Mouse (Mus musculus): ENCODE measurements around the gene Gm45808. TPM values are rescaled to one million over a fixed set of nuclear protein-coding genes. Genes with fewer than 3 reads are reported as not detected.
"Not testable (repeated sequence)": the region's sequence is repeated elsewhere in the genome, so short reads cannot be mapped to it uniquely, and the experiment has no call there.

Gm45808 gene
- polyA plus RNA-seq, 1 experiment from 2014 or later = not detected

DNA sequence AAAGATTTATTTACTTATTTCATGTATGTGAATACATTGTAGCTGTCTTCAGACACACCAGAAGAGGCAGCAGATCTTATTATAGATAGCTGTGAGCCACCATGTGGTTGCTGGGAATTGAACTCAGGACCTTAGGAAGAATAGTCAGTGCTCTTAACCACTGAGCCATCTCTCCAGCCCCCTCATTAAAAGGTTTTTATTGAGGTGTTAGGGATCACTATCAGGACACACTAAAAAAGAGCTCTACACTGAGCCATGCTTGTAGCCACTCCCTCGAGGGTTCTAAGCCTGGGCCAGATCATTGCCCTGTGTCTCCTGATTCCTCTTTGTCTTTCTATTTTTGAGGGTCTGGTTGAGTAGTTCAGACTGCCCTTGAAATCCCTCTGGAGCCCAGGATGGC is 10.2 kb downstream of the Gm45808 start:
- DNase-seq (ENCODE audit: low spot score) = no peak

DNA sequence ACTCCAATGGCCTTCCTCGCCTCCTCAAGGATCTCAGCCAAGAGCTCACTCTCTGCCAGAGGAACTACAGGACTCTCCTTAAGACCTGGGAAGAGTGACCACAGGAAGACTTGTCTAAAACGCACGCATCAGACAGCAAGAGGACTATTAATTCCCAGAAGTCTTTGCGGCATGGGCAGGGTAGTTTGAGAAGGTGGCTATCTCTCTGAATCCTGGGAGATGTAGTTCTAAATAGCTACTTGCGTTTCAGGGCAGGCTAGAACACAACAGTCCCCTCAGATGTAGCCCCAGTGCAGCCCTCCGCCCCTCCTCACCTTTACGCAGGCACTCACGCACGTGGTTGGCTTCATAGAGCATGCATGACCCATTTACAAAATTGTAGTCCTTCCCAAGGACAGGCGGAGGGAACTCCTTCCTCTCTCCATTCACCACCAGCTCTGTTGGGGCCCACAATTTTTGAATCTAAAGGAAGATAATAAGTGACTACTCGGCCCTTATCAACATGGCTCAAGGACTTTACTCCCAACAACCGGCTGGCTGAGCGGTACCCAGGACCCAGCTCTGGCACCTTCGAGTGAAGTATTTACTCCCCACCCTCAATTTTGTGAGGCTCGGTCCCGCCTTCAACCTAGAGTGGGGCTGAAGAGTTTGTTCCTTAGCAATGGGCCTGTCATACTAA is 11.2 kb downstream of the Gm45808 start:
- DNase-seq (ENCODE audit: low spot score) = no peak

DNA sequence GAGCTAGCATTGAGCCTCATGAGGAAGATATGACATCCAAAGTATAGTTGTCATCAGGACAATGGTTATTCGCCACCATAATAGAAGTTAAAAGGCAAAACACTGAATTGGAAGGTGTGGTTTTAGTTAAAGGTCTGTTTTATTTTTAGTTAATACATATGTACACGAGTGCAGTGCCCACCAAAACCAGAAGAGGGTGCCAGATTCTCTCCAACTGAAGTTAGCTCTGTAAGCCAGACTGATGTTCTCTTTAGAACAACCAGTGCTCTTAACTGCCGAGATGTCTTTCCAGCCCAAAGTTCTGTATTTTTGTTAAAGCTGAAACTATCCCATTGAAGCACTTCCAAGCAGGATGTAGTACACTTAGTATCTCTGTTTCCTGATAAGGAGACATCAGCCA is 15.7 kb downstream of the Gm45808 start:
- DNase-seq (ENCODE audit: low spot score) = peak; percentile 77

DNA sequence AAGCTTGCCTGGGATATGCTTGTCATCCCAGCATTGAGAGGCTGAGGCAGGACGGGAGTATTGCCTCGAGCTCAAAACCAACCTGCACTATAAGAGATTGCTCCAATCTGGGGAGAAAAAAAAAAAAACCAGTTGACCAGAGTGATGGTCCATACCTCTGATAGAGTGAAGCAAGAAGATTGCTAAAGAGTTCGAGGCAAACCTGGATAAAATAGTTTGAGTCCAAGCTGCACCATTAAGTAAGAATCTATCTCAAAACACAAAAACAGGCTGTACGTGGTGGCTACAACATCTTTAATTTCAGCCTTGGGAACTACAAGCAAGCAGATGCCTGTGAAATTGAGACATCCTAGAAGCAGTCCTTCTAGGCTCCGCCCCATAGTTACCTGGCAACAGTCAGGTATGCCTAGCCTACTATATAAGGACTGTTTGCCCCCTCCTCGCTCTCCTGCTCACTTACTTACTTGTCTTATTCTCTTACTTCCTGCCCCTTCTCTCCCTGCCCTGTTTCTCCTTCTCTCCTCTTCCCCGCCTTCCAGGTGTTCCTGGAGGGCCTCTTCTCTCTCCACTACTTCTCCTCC is 19.4 kb downstream of the Gm45808 start:
- no peak for DNase-seq (ENCODE audit: low spot score)

DNA sequence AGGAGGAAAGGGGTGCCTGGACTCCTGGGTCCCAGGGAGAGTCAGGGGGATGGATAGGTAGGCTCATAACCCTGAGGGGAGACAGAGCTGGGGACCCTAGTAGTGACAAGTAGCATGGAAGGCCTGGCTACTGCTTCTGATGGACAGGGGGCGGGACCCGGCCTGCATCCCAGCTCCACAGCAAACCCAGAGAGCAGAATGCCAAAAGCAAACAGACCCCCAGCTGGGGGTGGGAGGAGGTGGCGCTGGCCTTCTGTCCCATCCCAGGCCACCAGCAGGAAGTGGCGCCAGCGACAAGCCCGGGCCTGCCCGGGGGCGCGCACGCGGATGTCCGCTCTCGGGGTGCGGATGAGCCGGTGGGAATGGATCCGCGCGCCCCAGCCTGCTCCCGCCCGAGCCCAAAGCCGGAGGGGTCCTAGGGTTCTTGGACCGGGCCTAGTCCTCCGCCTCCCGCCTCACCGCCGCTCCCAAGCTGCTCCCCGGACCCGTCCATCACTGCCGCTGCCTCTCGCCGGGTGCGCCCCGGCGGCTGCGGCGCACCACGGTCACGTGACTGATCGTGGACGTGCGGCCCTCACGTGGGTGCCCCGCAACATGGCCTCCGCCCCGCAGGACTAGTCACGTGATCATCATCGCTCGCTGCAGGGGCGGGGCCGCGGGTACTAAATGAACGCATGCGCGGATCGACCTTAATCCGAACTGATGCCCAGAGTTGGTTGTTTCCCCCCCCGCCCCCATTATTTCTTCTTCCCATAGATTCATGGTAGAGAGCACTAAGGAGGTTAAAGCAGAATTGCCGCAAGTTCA is 20.1 kb downstream of the Gm45808 start, which contains the start of gene Bax:
Gene Bax, minus strand, starts transcription at position 616 of the 807 bp plus-strand sequence.
- peak; percentile 95 for DNase-seq (ENCODE audit: low spot score)

DNA sequence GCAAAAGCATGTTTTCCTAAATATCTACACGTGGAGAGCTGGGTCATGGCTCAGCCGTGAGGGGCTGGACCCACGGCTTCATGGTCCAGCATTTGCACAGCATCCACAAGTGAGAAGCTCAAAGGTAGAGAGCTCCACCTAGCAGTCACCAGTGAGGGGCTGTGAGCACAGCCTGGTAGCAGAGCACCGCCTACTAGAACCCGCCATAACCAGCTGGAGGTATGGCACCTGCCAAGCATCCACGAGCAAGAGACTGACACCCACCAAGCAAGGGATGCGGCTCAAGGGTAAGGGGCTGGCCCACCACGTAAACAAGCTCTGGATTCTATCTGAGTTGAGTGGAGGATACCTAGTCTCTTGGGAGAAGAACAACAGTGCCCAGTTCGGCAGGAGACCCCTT is 21.1 kb downstream of the Gm45808 start:
- DNase-seq (ENCODE audit: low spot score) = no peak

DNA sequence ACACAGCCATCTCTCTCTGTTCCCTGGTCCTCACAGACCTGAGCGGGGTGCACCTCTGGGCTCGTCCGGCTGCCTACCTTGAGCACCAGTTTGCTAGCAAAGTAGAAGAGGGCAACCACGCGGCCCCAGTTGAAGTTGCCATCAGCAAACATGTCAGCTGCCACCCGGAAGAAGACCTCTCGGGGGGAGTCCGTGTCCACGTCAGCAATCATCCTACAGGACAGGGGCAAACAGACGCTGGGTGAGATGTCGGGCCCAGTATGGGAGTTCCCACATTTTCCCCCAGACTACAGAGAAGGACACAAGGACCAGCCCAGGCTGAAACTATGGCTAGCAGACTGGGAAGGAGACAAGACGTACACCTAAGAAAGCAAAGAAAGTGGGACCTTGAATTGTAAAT is 21.5 kb downstream of the Gm45808 start:
- no peak for DNase-seq (ENCODE audit: low spot score)

DNA sequence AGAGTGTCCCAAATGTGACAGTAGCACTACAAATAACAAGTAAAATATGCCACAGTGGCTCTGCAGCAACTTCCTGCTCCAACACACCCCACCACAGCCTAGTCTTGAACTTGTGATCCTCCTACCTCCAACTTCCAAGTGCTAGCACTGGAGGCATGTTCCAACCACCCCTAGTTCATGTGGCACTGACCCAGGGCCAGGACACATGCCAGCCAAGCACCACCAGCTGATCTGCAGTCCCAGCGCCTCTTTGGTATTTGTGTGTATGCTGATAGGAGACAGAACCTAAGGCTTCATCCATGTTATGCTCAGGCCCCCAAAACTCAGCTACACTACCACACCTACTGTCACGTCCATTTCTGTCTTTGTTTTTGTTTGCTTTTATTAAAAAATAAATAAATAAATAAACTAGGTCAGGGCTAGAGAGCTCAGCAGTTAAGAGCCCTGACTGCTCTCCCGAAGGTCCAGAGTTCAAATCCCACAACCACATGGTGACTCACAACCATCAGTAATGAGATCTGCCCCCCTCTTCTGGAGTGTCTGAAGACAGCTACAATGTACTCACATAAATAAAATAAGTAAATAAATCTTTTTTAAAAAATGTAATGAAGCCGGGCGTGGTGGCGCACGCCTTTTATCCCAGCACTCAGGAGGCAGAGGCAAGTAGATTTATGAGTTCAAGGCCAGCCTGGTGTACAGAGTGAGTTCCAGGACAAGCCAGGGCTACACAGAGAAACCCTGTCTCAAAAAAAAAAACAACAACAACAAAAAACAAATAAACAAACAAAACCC is 22.4 kb downstream of the Gm45808 start:
- DNase-seq (ENCODE audit: low spot score) = no peak

DNA sequence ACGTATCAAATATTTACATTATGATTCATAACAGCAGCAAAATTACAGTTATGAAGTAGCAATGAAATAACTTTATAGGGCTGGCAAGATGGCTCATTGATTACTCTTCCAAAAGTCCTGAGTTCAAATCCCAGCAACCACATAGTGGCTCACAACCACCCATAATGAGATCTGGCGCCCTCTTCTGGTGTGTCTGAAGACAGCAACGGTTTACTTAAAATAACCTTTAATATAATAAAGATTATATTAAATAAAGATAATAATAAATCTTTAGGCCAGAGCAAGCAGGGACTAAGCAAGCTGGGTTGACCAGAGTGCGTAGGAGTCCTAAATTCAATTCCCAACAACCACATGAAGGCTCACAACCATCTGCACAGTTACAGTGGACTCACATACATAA is 23.7 kb downstream of the Gm45808 start:
- DNase-seq (ENCODE audit: low spot score) = not testable (repeated sequence)

DNA sequence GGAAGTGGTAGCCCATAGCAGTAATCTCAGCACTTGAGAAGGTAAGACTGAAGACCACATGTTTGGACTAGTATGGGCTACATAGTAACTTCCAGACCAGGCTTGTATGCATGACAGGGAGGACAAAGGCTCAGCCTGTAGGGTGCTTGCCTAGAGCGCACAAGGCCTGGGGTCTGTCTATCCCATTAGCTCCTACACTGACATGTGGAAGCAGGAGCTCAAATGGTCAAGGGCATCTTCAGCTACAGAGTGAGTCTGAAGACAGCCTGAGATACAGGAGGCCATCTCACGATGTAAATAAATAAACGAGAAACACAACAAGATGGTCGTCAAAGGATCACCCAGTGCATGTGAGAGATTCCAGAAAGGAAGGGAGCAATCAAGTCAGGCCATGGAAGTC is 24.3 kb downstream of the Gm45808 start:
- no peak for DNase-seq (ENCODE audit: low spot score)

DNA sequence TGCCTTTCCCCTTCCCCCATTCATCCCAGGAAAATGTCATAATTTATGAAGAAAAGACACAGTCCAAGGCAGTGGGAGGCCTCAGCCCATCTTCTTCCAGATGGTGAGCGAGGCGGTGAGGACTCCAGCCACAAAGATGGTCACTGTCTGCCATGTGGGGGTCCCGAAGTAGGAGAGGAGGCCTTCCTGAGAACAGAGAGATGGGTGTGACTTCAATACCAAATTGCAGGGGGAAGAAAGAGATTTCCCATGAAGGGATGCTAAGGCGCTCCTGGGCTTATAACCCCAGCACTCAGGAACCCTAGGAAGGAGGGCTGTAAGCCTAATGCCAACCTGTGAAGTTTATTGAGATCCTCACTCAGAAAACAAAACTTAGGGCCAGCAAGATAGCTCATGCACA is 24.8 kb downstream of the Gm45808 start:
- DNase-seq (ENCODE audit: low spot score) = no peak

DNA sequence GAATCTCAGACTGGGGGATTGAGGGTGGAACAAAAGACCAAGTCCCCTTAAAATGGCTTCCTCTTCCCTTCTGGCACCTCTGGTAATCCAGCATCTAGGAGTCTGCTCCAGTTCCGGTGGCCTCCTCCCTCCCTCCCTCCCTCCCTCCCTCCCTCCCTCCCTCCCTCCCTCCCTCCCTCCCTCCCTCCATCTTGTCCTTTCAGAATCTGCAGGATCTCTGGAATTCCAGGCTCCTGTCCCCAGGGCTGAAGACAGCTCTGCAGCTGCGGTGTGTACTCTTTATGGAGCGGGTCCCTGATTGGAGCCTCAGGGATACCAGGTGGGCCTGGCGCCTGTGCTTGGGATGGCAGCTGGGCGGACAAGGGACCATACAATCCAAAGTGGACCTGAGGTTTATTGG is 25.3 kb downstream of the Gm45808 start:
- DNase-seq (ENCODE audit: low spot score) = no peak

DNA sequence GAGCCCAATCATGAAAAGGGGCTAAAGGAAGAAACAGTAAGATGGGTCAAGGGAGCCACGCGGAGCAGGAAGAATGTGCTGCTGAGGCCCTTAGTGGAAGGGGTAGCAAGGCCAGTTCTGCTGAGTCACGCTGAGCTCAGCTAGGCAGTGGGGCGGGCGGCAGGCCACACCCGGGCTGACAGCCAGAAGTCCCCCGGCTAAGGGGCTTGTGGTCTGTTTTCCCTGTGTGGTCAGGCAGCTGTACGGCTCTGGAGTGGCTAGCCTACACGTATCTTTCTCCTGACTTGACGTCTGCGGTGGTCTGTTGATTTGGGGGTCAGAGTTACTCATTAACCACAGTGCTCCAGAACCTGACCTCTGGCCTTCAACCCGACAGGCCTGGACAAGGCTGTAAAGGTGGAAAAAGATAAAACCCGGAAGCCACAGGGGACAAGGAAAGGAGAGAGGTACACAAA is 25.7 kb downstream of the Gm45808 start:
- no peak for DNase-seq (ENCODE audit: low spot score)

DNA sequence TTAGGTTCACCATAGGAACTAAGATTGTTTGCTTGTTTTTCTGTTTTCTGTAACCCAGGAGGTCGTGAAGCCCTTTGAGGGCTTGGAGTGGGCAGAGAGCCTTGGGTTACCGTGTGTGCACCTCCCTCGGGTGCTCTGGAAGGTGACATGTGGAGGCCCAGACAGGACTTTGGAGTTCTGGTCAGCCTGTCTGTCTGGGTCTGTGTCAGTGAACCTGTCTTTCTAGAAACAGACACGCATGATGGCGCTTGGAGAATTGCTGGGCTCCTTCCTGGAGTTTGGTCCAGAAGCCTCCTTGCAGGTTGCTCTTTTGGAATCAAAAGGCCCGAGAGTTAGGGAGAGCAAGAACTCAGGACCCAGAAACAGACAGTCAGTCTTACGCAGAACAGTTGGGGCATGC is 26.2 kb downstream of the Gm45808 start:
- DNase-seq (ENCODE audit: low spot score) = no peak

DNA sequence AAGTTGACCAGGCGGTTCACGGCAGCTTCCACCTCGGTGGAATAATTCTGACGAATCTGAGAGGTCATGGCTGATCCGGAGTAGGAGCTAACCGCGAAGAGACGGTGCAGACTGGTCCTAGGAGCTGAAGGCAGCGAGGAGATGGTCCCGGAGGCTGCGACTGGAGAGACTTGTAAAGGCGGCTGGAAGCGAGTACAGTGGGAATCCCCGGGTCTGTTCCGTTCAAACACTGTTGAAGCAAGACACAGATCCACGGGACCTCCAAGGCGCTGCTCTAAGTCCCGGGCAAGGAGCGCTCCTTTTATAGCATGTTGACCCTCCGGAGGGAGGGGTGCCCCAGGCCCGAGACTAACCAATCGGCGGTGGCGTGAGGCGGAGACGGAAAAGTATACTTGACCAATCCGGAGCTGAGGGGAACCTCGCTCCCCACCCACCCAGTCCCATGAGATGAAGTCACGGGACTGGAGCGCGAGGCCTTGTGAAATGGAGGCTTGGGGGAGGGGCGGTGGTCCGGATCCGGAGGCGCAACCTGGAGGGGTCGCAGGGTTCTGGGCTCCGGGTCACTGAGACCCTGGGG is 27.0 kb downstream of the Gm45808 start, which contains the start of gene Ftl1:
Gene Ftl1, minus strand, starts transcription at position 321 of the 577 bp plus-strand sequence.
- peak; percentile 99 for DNase-seq (ENCODE audit: low spot score)

DNA sequence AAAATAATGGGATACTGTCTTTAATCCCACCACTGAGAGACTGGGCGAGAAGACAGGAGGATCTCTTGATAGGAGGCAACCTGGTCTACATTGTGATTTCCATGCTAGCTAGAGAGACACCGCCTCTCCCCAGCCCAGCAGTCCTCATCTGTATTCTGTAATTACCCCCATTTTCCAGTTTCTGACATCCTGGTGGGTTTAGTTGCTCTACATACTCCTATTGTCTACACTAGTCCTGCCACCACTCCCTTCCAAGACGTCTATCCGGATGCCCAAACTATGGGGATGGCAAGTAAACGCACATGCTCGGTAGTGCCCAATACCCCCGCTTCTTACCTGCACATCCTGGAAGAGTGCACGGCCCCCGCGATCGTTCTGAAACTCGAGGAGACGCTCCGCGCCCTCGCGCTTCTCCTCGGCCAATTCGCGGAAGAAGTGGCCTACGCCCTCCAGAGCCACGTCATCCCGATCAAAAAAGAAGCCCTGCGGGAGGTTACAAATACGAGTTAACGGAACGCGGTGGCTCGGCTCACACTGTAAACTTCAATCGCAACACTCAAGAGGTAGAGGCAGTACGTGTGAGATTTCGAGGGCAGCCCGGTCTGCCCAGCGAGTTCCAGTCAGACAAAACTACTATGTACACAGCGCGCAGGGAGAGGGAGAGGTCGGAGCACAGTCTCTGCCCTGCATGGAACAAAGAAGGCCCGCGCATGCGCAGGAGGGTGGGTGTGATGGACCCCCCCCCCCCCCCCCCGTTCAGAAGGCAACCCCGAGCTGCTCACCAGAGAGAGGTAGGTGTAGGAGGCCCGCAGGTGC is 27.7 kb downstream of the Gm45808 start:
- peak; percentile 89 for DNase-seq (ENCODE audit: low spot score)

DNA sequence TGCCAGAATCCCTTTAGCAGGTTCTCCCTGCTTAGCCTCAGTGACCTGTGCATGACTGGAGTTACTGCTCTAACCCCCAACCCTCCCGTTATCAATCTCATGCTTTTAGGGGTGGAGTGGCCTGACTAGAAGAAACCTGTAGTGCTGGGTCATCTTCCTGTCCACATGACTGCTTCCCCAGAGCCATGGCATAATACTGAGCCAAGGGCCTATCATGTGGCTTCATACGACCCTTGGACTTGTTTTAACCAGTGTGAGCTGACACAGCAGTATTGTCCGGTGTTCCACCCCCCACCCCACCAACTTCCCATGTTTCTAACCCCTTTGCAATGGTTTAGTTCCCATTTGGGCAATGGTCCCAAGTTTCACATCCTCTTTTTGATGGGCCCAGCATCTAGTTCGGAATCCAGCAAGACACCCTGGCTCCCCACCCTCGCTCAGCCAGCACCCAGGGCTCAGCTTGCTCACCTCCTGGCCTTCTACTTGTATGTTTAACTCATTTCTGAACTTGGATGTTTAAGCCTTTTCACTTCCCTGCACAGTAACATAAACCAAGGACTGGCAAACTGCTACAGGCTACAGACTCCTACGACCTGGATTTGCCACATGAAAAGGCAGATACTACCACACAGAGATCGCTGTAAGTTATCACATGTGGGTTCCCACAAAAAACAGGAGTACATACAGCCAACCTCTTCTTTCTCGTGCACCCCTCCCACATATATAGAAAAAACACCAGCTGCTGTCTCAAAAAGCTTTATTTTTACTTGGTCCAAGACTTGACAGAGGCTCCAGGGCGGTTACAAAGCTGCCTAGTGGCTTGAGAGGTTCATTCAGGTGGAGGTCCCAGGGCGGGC is 29.2 kb downstream of the Gm45808 start:
- DNase-seq (ENCODE audit: low spot score) = no peak

DNA sequence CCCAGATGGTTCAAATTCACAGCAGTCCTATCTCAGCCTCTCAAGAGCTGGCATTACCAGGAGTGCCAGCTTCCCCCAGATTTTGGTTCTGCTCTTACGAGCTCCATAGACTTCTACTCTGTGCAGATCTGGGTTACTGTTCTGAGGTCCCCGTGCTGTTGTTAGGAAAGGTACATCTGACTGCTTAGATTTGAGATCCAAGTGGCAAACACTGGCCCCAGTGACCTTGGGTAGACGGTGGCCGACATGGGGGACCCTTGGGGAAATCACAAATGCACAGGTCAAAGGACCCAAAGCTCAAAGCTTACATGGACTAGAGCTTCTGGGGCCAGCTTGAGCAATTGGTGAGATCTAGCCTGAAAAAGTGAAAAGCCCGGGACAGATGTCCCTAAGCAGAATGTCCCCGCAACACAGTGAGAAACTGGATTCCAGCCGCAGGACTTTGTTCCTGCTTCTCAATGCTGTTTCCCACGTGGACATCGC is 29.8 kb downstream of the Gm45808 start:
- no peak for DNase-seq (ENCODE audit: low spot score)

All from thymus, postnatal 0 days (tissue).